Mouse (Mus musculus): ENCODE measurements around the gene Safb2. TPM values are rescaled to one million over a fixed set of nuclear protein-coding genes. Genes with fewer than 3 reads are reported as not detected.

The Safb2 gene
- polyA plus RNA-seq, 1 experiment: 339 TPM

GRCm38 (mm10) chr17:56522744-56523143 lies 61.6 kb downstream of the Safb2 start:
- Histone ChIP-seq H3K4me1 (ENCODE audit: control insufficient read depth, insufficient read depth, low read length) (no peaks in the 10 kb centered on the region), H3K27ac (ENCODE audit: insufficient read depth, low read depth, low read length) (no peak overlapping the region), H3K4me3 (ENCODE audit: insufficient read depth, low read depth, low read length) (no peak overlapping the region)
- TF ChIP-seq CTCF (IDR thresholded peaks at IDR 0.05; ENCODE audit: insufficient read depth, low read depth, low read length) (no peak), POLR2A (IDR thresholded peaks at IDR 0.05; ENCODE audit: insufficient read depth, low read depth, low read length) (no peak)
- 53% methylated on average over 1 of the region's 1 CpGs for WGBS

GRCm38 (mm10) chr17:56515690-56516410 lies 68.5 kb downstream of the Safb2 start:
- Histone ChIP-seq H3K27ac (ENCODE audit: insufficient read depth, low read depth, low read length) (no peak overlapping the region), H3K4me3 (ENCODE audit: insufficient read depth, low read depth, low read length) (no peak overlapping the region), H3K4me1 (ENCODE audit: control insufficient read depth, insufficient read depth, low read length) (peaks cover 21% of the 10 kb centered on the region)
- WGBS: 12% methylated on average over 13 of the region's 13 CpGs
- TF ChIP-seq POLR2A (IDR thresholded peaks at IDR 0.05; ENCODE audit: insufficient read depth, low read depth, low read length) (no peak), CTCF (IDR thresholded peaks at IDR 0.05; ENCODE audit: insufficient read depth, low read depth, low read length) (no peak)

- TF ChIP-seq CTCF (IDR thresholded peaks at IDR 0.05; ENCODE audit: insufficient read depth, low read depth, low read length) (no peak), POLR2A (IDR thresholded peaks at IDR 0.05; ENCODE audit: insufficient read depth, low read depth, low read length) (no peak)
- WGBS: 61% methylated on average over 12 of the region's 12 CpGs
- H3K4me3 ChIP-seq (ENCODE audit: insufficient read depth, low read depth, low read length): no peak overlapping the region
- peaks cover 30% of the 10 kb centered on the region for H3K4me1 ChIP-seq (ENCODE audit: control insufficient read depth, insufficient read depth, low read length)
- H3K27ac ChIP-seq (ENCODE audit: insufficient read depth, low read depth, low read length): no peak overlapping the region
These were observed 69.5 kb downstream of the Safb2 start for GRCm38 (mm10) chr17:56514916-56515315.

GRCm38 (mm10) chr17:56514330-56514729 lies 70.1 kb downstream of the Safb2 start:
- peaks cover 30% of the 10 kb centered on the region for H3K4me1 ChIP-seq (ENCODE audit: control insufficient read depth, insufficient read depth, low read length)
- H3K27ac ChIP-seq (ENCODE audit: insufficient read depth, low read depth, low read length): no peak overlapping the region
- H3K4me3 ChIP-seq (ENCODE audit: insufficient read depth, low read depth, low read length): no peak overlapping the region
- no peak for TF ChIP-seq CTCF (IDR thresholded peaks at IDR 0.05; ENCODE audit: insufficient read depth, low read depth, low read length)
- TF ChIP-seq POLR2A (IDR thresholded peaks at IDR 0.05; ENCODE audit: insufficient read depth, low read depth, low read length): no peak

GRCm38 (mm10) chr17:56512310-56512709 lies 72.1 kb downstream of the Safb2 start, which contains the start of gene Znrf4:
TSS of gene Znrf4 (minus strand) at chr17:56512431.
- Histone ChIP-seq H3K27ac (ENCODE audit: insufficient read depth, low read depth, low read length) (no peak within 1 kb of the TSS), H3K4me1 (ENCODE audit: control insufficient read depth, insufficient read depth, low read length) (peaks cover 39% of the 10 kb centered on the region), H3K4me3 (ENCODE audit: insufficient read depth, low read depth, low read length) (0 out of 2 replicates have a peak within 1 kb of the TSS, but pooled peaks have one; percentile 2)
- no peak for TF ChIP-seq CTCF (IDR thresholded peaks at IDR 0.05; ENCODE audit: insufficient read depth, low read depth, low read length)
- no peak for TF ChIP-seq POLR2A (IDR thresholded peaks at IDR 0.05; ENCODE audit: insufficient read depth, low read depth, low read length)
- 72% methylated on average over 22 of the region's 22 CpGs for WGBS

- 40% methylated on average over 29 of the region's 29 CpGs for WGBS
- TF ChIP-seq CTCF (IDR thresholded peaks at IDR 0.05; ENCODE audit: insufficient read depth, low read depth, low read length) (no peak), POLR2A (IDR thresholded peaks at IDR 0.05; ENCODE audit: insufficient read depth, low read depth, low read length) (no peak)
- Histone ChIP-seq H3K4me3 (ENCODE audit: insufficient read depth, low read depth, low read length) (0 out of 2 replicates have a peak overlapping the region, but pooled peaks have one; percentile 2), H3K27ac (ENCODE audit: insufficient read depth, low read depth, low read length) (no peak overlapping the region), H3K4me1 (ENCODE audit: control insufficient read depth, insufficient read depth, low read length) (peaks cover 45% of the 10 kb centered on the region)
These were observed 72.7 kb downstream of the Safb2 start for GRCm38 (mm10) chr17:56511707-56512090.

GRCm38 (mm10) chr17:56510970-56511706 lies 73.2 kb downstream of the Safb2 start:
- Histone ChIP-seq H3K4me3 (ENCODE audit: insufficient read depth, low read depth, low read length) (0 out of 2 replicates have a peak overlapping the region, but pooled peaks have one; percentile 2), H3K4me1 (ENCODE audit: control insufficient read depth, insufficient read depth, low read length) (peaks cover 50% of the 10 kb centered on the region), H3K27ac (ENCODE audit: insufficient read depth, low read depth, low read length) (no peak overlapping the region)
- 8% methylated on average over 60 of the region's 60 CpGs for WGBS
- TF ChIP-seq CTCF (IDR thresholded peaks at IDR 0.05; ENCODE audit: insufficient read depth, low read depth, low read length) (no peak), POLR2A (IDR thresholded peaks at IDR 0.05; ENCODE audit: insufficient read depth, low read depth, low read length) (no peak)

Other genes with a start within 250 kb of the Safb2 start
- 198 and 241 TPM in 2 replicates for gene Ptprs, start 108.1 kb downstream of the Safb2 start, polyA plus RNA-seq (2012; ENCODE audit: insufficient read depth, insufficient read length, low replicate concordance, missing spikeins)
- gene Znrf4, start 72.2 kb downstream of the Safb2 start, polyA plus RNA-seq (2012; ENCODE audit: insufficient read depth, insufficient read length, low replicate concordance, missing spikeins): not detected in 2 replicates
- gene Gm20219, start 30.2 kb downstream of the Safb2 start, polyA plus RNA-seq (2012; ENCODE audit: insufficient read depth, insufficient read length, low replicate concordance, missing spikeins): not detected in 2 replicates
- 696 TPM in 1 of 2 replicates, not detected in the other for gene Safb, start 240 bp upstream of the Safb2 start, polyA plus RNA-seq (2012; ENCODE audit: insufficient read depth, insufficient read length, low replicate concordance, missing spikeins)
- not detected in 2 replicates for gene 2410015M20Rik, start 25.2 kb upstream of the Safb2 start, polyA plus RNA-seq (2012; ENCODE audit: insufficient read depth, insufficient read length, low replicate concordance, missing spikeins)
- not detected in 2 replicates for gene Rpl36, start 28.8 kb upstream of the Safb2 start, polyA plus RNA-seq (2012; ENCODE audit: insufficient read depth, insufficient read length, low replicate concordance, missing spikeins)
- gene Lonp1, start 42.3 kb upstream of the Safb2 start, polyA plus RNA-seq (2012; ENCODE audit: insufficient read depth, insufficient read length, low replicate concordance, missing spikeins): not detected in 2 replicates
- gene Catsperd, start 43.6 kb upstream of the Safb2 start, polyA plus RNA-seq (2012; ENCODE audit: insufficient read depth, insufficient read length, low replicate concordance, missing spikeins): not detected in 2 replicates
- gene Ranbp3, start 88.7 kb upstream of the Safb2 start, polyA plus RNA-seq (2012; ENCODE audit: insufficient read depth, insufficient read length, low replicate concordance, missing spikeins): not detected in 2 replicates
- gene Ndufa11, start 133.2 kb upstream of the Safb2 start, polyA plus RNA-seq (2012; ENCODE audit: insufficient read depth, insufficient read length, low replicate concordance, missing spikeins): not detected in 2 replicates
- not detected in 2 replicates for gene Vmac, start 133.4 kb upstream of the Safb2 start, polyA plus RNA-seq (2012; ENCODE audit: insufficient read depth, insufficient read length, low replicate concordance, missing spikeins)
- gene Nrtn, start 172.9 kb upstream of the Safb2 start, polyA plus RNA-seq (2012; ENCODE audit: insufficient read depth, insufficient read length, low replicate concordance, missing spikeins): not detected in 2 replicates
- not detected in 2 replicates for gene Dus3l, start 180.2 kb upstream of the Safb2 start, polyA plus RNA-seq (2012; ENCODE audit: insufficient read depth, insufficient read length, low replicate concordance, missing spikeins)
- gene Prr22, start 185.7 kb upstream of the Safb2 start, polyA plus RNA-seq (2012; ENCODE audit: insufficient read depth, insufficient read length, low replicate concordance, missing spikeins): not detected in 2 replicates
- not detected in 2 replicates for gene Rfx2, start 246.4 kb upstream of the Safb2 start, polyA plus RNA-seq (2012; ENCODE audit: insufficient read depth, insufficient read length, low replicate concordance, missing spikeins)

Measured in olfactory bulb, adult 2 months (tissue).